In genomic region chr6:6107419-6107966, GRCm38 (mm10) we compare ENCODE assay signal across 17 mouse cellular contexts.
DNase-seq lines count a peak whose midpoint lies in the region; ATAC-seq and TF ChIP-seq lines count a peak whose summit lies in the region.
"Had no signal": no experiment of that assay in that cellular context is flagged by ENCODE, and none has a peak within 500 bp of the region (broad histone marks: within the 10 kb centered on the region; RNA-seq: fewer than 3 reads in every experiment).

No protein-coding gene starts in this region.

- H3K9me3 ChIP-seq in hindbrain, embryonic 16.5 days (ENCODE audit: control insufficient read depth, low read length) = no peaks in the 10 kb centered on the region
- no peaks in the 10 kb centered on the region for H3K9me3 ChIP-seq in hindbrain, embryonic 13.5 days
- no peaks in the 10 kb centered on the region for H3K9me3 ChIP-seq in lung, postnatal 0 days (ENCODE audit: low read length)
- no peaks in the 10 kb centered on the region for H3K9me3 ChIP-seq in stomach, postnatal 0 days (ENCODE audit: control insufficient read depth, low read length)
- H3K9me3 ChIP-seq: embryonic facial prominence, embryonic 15.5 days; forebrain, embryonic 13.5 days had no signal

- TF ChIP-seq EP300 in lung, postnatal 0 days (IDR thresholded peaks at IDR 0.05) = no peak
- TF ChIP-seq EP300 in stomach, postnatal 0 days (optimal IDR thresholded peaks at IDR 0.05) = no peak

- no peaks in the 10 kb centered on the region for H3K27me3 ChIP-seq in hindbrain, embryonic 16.5 days (replicated peaks; ENCODE audit: control insufficient read depth, insufficient read depth, low read length)
- no peaks in the 10 kb centered on the region for H3K27me3 ChIP-seq in hindbrain, embryonic 13.5 days
- no peaks in the 10 kb centered on the region for H3K27me3 ChIP-seq in lung, postnatal 0 days (replicated peaks; ENCODE audit: insufficient read depth, low read length)
- no peaks in the 10 kb centered on the region for H3K27me3 ChIP-seq in stomach, postnatal 0 days (ENCODE audit: control insufficient read depth, insufficient read depth, low read length)
- H3K27me3 ChIP-seq: forebrain, embryonic 13.5 days had no signal

- no peak overlapping the region for H3K9ac ChIP-seq in hindbrain, embryonic 16.5 days (ENCODE audit: low read depth, low read length)
- H3K9ac ChIP-seq in hindbrain, embryonic 13.5 days = no peak overlapping the region
- no peak overlapping the region for H3K9ac ChIP-seq in lung, postnatal 0 days (replicated peaks; ENCODE audit: low read depth)
- H3K9ac ChIP-seq in stomach, postnatal 0 days (ENCODE audit: low read length) = no peak overlapping the region
- H3K9ac ChIP-seq: embryonic facial prominence, embryonic 15.5 days; forebrain, embryonic 13.5 days had no signal

- peak; percentile 40 for TF ChIP-seq CTCF in lung, postnatal 0 days (IDR thresholded peaks at IDR 0.05)
- peak; percentile 49 for TF ChIP-seq CTCF in stomach, postnatal 0 days (IDR thresholded peaks at IDR 0.05; ENCODE audit: low read depth)

- no peaks in the 10 kb centered on the region for H3K36me3 ChIP-seq in hindbrain, embryonic 16.5 days (ENCODE audit: control insufficient read depth, insufficient read depth, low read length)
- H3K36me3 ChIP-seq in hindbrain, embryonic 13.5 days = no peaks in the 10 kb centered on the region
- H3K36me3 ChIP-seq in lung, postnatal 0 days (ENCODE audit: insufficient read depth, low read length) = no peaks in the 10 kb centered on the region
- no peaks in the 10 kb centered on the region for H3K36me3 ChIP-seq in stomach, postnatal 0 days (ENCODE audit: control insufficient read depth, insufficient read depth, low read length)
- H3K36me3 ChIP-seq: embryonic facial prominence, embryonic 15.5 days had no signal

- no peak overlapping the region for H3K27ac ChIP-seq in hindbrain, embryonic 16.5 days (ENCODE audit: low read depth, low read length)
- H3K27ac ChIP-seq in hindbrain, embryonic 13.5 days = no peak overlapping the region
- no peak overlapping the region for H3K27ac ChIP-seq in lung, postnatal 0 days (ENCODE audit: low read length)
- H3K27ac ChIP-seq in stomach, postnatal 0 days (replicated peaks) = no peak overlapping the region
- H3K27ac ChIP-seq: forebrain, embryonic 13.5 days had no signal

- H3K4me1 ChIP-seq in hindbrain, embryonic 16.5 days (ENCODE audit: control insufficient read depth, insufficient read depth, low read depth, low read length) = no peaks in the 10 kb centered on the region
- H3K4me1 ChIP-seq in hindbrain, embryonic 13.5 days (replicated peaks) = no peaks in the 10 kb centered on the region
- H3K4me1 ChIP-seq in lung, postnatal 0 days (ENCODE audit: insufficient read depth, low read depth, low read length) = no peaks in the 10 kb centered on the region
- no peaks in the 10 kb centered on the region for H3K4me1 ChIP-seq in stomach, postnatal 0 days (replicated peaks; ENCODE audit: control insufficient read depth, insufficient read depth)

- 59% methylated on average over 5 of the region's 5 CpGs for WGBS in hindbrain, embryonic 16.5 days
- 41% methylated on average over 5 of the region's 5 CpGs for WGBS in hindbrain, embryonic 13.5 days
- 50% methylated on average over 5 of the region's 5 CpGs for WGBS in lung, postnatal 0 days
- 54% methylated on average over 5 of the region's 5 CpGs for WGBS in stomach, postnatal 0 days

- 0 out of 2 replicates have a peak, but pooled peaks have one; percentile 37 for ATAC-seq in hindbrain, embryonic 16.5 days
- ATAC-seq in hindbrain, embryonic 13.5 days (ENCODE audit: low FRiP score) = no peak
- ATAC-seq in lung, postnatal 0 days = no peak
- ATAC-seq in stomach, postnatal 0 days (ENCODE audit: low FRiP score, low TSS enrichment) = no peak
- ATAC-seq: forebrain, embryonic 13.5 days; intestine, embryonic 16.5 days had no signal

- H3K4me2 ChIP-seq in hindbrain, embryonic 16.5 days (ENCODE audit: low read length) = no peak overlapping the region
- no peak overlapping the region for H3K4me2 ChIP-seq in hindbrain, embryonic 13.5 days
- no peak overlapping the region for H3K4me2 ChIP-seq in lung, postnatal 0 days (replicated peaks; ENCODE audit: low read depth, low read length)
- H3K4me2 ChIP-seq in stomach, postnatal 0 days (replicated peaks; ENCODE audit: low read depth) = no peak overlapping the region
- H3K4me2 ChIP-seq: embryonic facial prominence, embryonic 15.5 days; forebrain, embryonic 13.5 days; liver, embryonic 11.5 days had no signal

- H3K4me3 ChIP-seq in hindbrain, embryonic 16.5 days (ENCODE audit: low read length) = no peak overlapping the region
- H3K4me3 ChIP-seq in hindbrain, embryonic 13.5 days = no peak overlapping the region
- H3K4me3 ChIP-seq in lung, postnatal 0 days (ENCODE audit: low read depth, low read length) = no peak overlapping the region
- H3K4me3 ChIP-seq in stomach, postnatal 0 days (ENCODE audit: low read depth, low read length) = no peak overlapping the region
- H3K4me3 ChIP-seq: embryonic facial prominence, embryonic 15.5 days; forebrain, embryonic 13.5 days; myocyte had no signal

- no peak for DNase-seq in lung, postnatal 0 days (ENCODE audit: low spot score)
- DNase-seq in lung, postnatal 4 days = no peak
- peak; percentile 27 for DNase-seq in brain, adult 2 months (ENCODE audit: low read depth, low spot score)
- DNase-seq in stomach, postnatal 0 days (ENCODE audit: low spot score) = peak; percentile 4
- no peak for DNase-seq in urinary bladder, postnatal 25 days (ENCODE audit: low spot score)
- DNase-seq: cerebellum, adult 18-20 months; kidney, postnatal 36 days; left cerebral cortex, postnatal 4 days; lung, postnatal 14 days; thymus, adult 18-20 months had no signal

Comparison
In these comparisons a context has a peak if more than half of its experiments do, and no peak if none do; other contexts are left out.
1. DNase-seq: peak in brain, adult 2 months (single experiment) and stomach, postnatal 0 days (single experiment); none in lung, postnatal 0 days (single experiment), lung, postnatal 4 days (0 of 2) and urinary bladder, postnatal 25 days (single experiment).